Mouse (Mus musculus): ENCODE measurements around the gene Fermt2. TPM values are rescaled to one million over a fixed set of nuclear protein-coding genes. Genes with fewer than 3 reads are reported as not detected.

Fermt2 gene
- 44.8 and 46.3 TPM in 2 replicates for polyA plus RNA-seq (2012; rRNA removed)

- no peak for TF ChIP-seq CTCF (IDR thresholded peaks at IDR 0.05; ENCODE audit: borderline replicate concordance, extremely low read depth, insufficient read depth, insufficient read length)
- TF ChIP-seq POLR2A (IDR thresholded peaks at IDR 0.05; ENCODE audit: borderline replicate concordance, extremely low read depth, insufficient read depth, insufficient read length, poor library complexity, severe bottlenecking) = no peak; the same call in 1 of the 2 replicates
- DNase-seq (ENCODE audit: low read depth) = peak; percentile 92
Measured at GRCm38 (mm10) chr14:45529411-45530363, at the start of gene Fermt2. TSS of gene Fermt2 (minus strand) at chr14:45530118.

- no peak for TF ChIP-seq POLR2A (IDR thresholded peaks at IDR 0.05; ENCODE audit: borderline replicate concordance, extremely low read depth, insufficient read depth, insufficient read length, poor library complexity, severe bottlenecking)
- TF ChIP-seq CTCF (IDR thresholded peaks at IDR 0.05; ENCODE audit: borderline replicate concordance, extremely low read depth, insufficient read depth, insufficient read length) = peak; percentile 81
- DNase-seq (ENCODE audit: low read depth) = peak; percentile 82
Measured at GRCm38 (mm10) chr14:45566066-45566937, 36.4 kb upstream of the Fermt2 start.

DNA sequence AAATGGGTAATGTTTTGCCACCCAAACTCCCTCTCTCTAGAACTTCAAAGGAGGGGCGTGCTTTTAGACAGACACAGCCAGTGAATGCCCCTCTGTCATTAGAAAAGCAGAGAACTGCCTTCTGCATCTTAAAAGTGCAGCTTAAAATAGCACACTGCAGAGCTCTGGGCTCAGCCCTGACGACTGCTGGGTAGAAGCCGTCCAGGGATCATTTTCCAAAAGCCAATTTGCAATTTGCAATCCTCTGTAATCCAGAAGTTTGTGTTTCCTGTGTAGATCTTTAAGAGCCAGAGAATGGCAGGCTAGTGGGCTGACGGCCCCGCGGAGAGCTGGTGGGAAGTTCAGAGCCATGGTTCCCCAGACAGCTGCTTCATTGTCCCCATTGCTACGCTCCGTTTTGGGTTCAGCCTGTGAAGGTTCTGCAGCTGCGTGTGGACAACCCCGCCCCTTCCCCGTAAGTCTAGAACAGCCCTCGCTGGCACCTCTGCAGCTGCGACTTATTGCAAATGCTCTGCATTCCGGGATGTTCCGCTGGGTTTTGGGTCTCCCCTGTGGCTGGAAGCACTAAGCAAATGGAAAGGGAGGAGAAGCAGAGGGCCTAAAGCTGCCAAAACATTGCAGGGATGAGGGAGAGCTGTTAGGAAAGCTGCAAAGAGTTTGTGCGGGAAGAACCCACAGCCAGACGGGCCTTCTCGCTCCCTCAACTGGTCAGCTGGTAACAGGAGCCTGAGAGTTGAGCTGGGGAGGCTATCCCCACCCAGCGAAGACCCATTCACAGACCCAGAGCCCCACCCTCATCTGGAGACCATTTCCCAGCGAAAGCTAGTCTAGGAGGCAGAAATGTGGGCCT lies 35.5 kb upstream of the Fermt2 start:
- DNase-seq (ENCODE audit: low read depth) = peak; percentile 76
- TF ChIP-seq CTCF (IDR thresholded peaks at IDR 0.05; ENCODE audit: borderline replicate concordance, extremely low read depth, insufficient read depth, insufficient read length) (no peak), POLR2A (IDR thresholded peaks at IDR 0.05; ENCODE audit: borderline replicate concordance, extremely low read depth, insufficient read depth, insufficient read length, poor library complexity, severe bottlenecking) (no peak)

DNA sequence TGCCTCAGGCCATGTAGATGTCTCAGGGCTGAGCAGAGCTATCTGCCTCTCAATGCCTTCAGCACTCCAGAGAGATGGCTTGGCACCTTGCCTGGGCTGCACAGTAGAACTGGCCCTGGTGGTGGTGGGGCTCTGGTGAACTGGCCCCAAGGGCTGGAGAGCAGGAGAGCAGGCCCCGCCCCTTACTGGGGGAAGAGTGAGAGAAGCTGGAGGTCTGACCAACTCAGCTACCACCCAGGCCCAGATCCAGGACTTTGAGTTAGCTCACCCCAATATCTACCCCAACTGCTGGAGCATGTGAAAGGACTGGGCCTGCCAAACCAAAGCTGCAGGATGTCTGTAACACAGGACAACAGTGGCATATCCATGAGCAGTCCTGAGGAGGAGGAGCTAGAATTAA lies 33.7 kb upstream of the Fermt2 start:
- peak; percentile 51 for DNase-seq (ENCODE audit: low read depth)
- no peak for TF ChIP-seq POLR2A (IDR thresholded peaks at IDR 0.05; ENCODE audit: borderline replicate concordance, extremely low read depth, insufficient read depth, insufficient read length, poor library complexity, severe bottlenecking)

GRCm38 (mm10) chr14:45561681-45562080 lies 31.8 kb upstream of the Fermt2 start:
- TF ChIP-seq CTCF (IDR thresholded peaks at IDR 0.05; ENCODE audit: borderline replicate concordance, extremely low read depth, insufficient read depth, insufficient read length) = no peak
- TF ChIP-seq POLR2A (IDR thresholded peaks at IDR 0.05; ENCODE audit: borderline replicate concordance, extremely low read depth, insufficient read depth, insufficient read length, poor library complexity, severe bottlenecking) = no peak
- no peak for DNase-seq (ENCODE audit: low read depth)

- DNase-seq (ENCODE audit: low read depth) = no peak
- TF ChIP-seq POLR2A (IDR thresholded peaks at IDR 0.05; ENCODE audit: borderline replicate concordance, extremely low read depth, insufficient read depth, insufficient read length, poor library complexity, severe bottlenecking) (no peak), CTCF (IDR thresholded peaks at IDR 0.05; ENCODE audit: borderline replicate concordance, extremely low read depth, insufficient read depth, insufficient read length) (no peak)
Measured at GRCm38 (mm10) chr14:45559018-45559417, 29.1 kb upstream of the Fermt2 start.

- DNase-seq (ENCODE audit: low read depth) = no peak
- no peak for TF ChIP-seq CTCF (IDR thresholded peaks at IDR 0.05; ENCODE audit: borderline replicate concordance, extremely low read depth, insufficient read depth, insufficient read length)
- no peak for TF ChIP-seq POLR2A (IDR thresholded peaks at IDR 0.05; ENCODE audit: borderline replicate concordance, extremely low read depth, insufficient read depth, insufficient read length, poor library complexity, severe bottlenecking)
Measured at GRCm38 (mm10) chr14:45554336-45554735, 24.4 kb upstream of the Fermt2 start.

DNA sequence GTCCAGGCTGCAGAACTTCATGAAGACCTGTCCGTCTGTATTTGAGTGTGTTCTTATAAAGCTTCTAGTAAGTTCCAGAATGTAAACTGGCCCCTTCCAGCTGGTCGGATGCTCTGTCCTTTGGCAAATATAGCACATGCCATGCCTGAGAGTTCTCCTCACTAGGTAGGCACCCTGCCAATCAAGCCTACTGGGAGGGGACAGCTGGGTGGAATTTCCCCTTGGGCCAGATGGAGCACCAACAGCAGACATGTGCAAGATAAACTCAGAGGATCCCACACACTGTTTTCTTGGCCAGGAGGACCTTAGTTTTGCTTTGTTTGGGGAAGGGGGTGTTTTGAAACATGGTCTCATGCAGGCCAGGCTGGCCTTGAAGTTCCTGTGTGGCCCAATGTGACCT lies 23.9 kb upstream of the Fermt2 start:
- DNase-seq (ENCODE audit: low read depth) = no peak
- TF ChIP-seq CTCF (IDR thresholded peaks at IDR 0.05; ENCODE audit: borderline replicate concordance, extremely low read depth, insufficient read depth, insufficient read length) (no peak), POLR2A (IDR thresholded peaks at IDR 0.05; ENCODE audit: borderline replicate concordance, extremely low read depth, insufficient read depth, insufficient read length, poor library complexity, severe bottlenecking) (no peak)

GRCm38 (mm10) chr14:45552431-45552830 lies 22.5 kb upstream of the Fermt2 start:
- no peak for TF ChIP-seq POLR2A (IDR thresholded peaks at IDR 0.05; ENCODE audit: borderline replicate concordance, extremely low read depth, insufficient read depth, insufficient read length, poor library complexity, severe bottlenecking)
- no peak for TF ChIP-seq CTCF (IDR thresholded peaks at IDR 0.05; ENCODE audit: borderline replicate concordance, extremely low read depth, insufficient read depth, insufficient read length)
- DNase-seq (ENCODE audit: low read depth) = peak; percentile 6

DNA sequence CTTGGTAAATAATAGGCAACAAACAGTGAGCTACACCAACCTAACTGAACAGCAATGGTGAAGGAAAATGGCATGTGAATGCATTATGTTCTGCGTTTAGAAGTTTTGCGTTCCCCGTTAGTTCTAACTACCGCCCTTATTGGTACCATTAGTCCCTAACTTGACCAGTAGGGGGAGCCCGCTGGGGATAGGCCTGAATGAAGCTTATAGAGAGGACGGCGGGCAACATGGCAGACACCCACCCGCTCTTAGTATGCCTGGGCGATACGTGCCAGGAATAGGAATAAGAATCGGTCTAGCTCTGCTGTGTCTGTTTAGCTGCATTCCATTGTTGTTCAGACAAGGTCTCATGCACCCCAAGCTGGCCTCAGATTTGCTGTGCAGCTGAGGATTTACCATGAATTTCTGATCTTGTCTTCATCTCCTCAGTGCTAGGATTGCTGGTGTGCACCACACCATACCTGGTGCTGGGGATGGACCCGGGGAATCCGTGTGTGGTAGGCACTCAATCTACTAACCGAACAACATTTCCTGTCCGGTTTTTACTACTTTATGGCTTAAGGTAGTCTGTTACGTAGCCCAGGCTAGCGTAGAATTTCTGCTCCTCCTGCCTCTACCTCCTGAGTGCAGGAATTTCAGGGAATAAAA lies 21.3 kb upstream of the Fermt2 start:
- TF ChIP-seq CTCF (IDR thresholded peaks at IDR 0.05; ENCODE audit: borderline replicate concordance, extremely low read depth, insufficient read depth, insufficient read length) (peak; percentile 70; the same call in 1 of the 2 replicates), POLR2A (IDR thresholded peaks at IDR 0.05; ENCODE audit: borderline replicate concordance, extremely low read depth, insufficient read depth, insufficient read length, poor library complexity, severe bottlenecking) (no peak)
- DNase-seq (ENCODE audit: low read depth) = peak; percentile 81

All from brain, embryonic 14.5 days (tissue).